Mouse (Mus musculus) ES-E14 (cell line): ENCODE measurements at regions not wholly inside any gene's neighbourhood (a gene's known extent, or its start where the extent isn't known, plus 50 kb on each side); places are given as distances from the start of the nearest gene placed in this dataset.

Experiments
- CHD2 ChIP-seq: IDR thresholded peaks from 2 replicates; pipeline ENCODE4 v1.6.1; 2014; ENCODE audit warnings: mild to moderate bottlenecking, low read depth, low read length, inconsistent platforms
- HCFC1 ChIP-seq: IDR thresholded peaks from 2 replicates; pipeline ENCODE4 v1.6.1; 2012; ENCODE audit warnings: low read length, inconsistent platforms, borderline replicate concordance; ENCODE audit not compliant: insufficient read depth
- MAFK ChIP-seq: IDR thresholded peaks from 2 replicates; pipeline ENCODE4 v1.6.1; 2014; ENCODE audit warnings: mild to moderate bottlenecking, low read depth, low read length, inconsistent platforms; ENCODE audit not compliant: insufficient read depth
- ZNF384 ChIP-seq: IDR thresholded peaks from 2 replicates; pipeline ENCODE4 v1.6.1; 2012; ENCODE audit warnings: low read depth, low read length, inconsistent platforms

DNA sequence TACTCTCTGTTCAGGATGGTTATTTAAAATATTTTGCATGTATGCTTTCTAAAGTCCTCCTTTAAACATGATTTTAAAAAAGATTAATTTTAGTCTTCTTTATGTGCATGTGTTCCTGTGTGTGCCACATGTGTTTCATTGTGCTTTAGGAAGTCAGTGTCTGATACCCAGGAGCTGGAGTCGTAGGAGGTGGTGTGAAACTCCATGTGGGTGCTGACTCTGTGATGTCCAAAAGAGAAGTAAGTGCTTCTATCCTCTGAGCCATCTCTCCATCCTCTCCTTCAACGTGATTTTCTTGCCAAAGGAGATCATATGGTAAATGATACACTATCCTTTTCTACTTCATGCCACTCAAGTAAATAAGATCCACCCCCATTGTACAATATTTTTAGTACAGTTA lies 750.8 kb downstream of the Mat2b start:
- TF ChIP-seq CHD2 (no peak), ZNF384 (no peak), MAFK (no peak), HCFC1 (no peak)
